Mouse (Mus musculus): ENCODE data around the gene 1810024B03Rik.

Gene 1810024B03Rik

GRCm38 (mm10) chr2:127182598-127183381, 25.3 kb downstream of the 1810024B03Rik start:
- DNase-seq (ENCODE audit: low spot score): peak; percentile 88

GRCm38 (mm10) chr2:127166261-127166660, 41.8 kb downstream of the 1810024B03Rik start:
- DNase-seq (ENCODE audit: low spot score): peak; percentile 81

- no peak for DNase-seq (ENCODE audit: low spot score)
Observed at GRCm38 (mm10) chr2:127165675-127166074, 42.4 kb downstream of the 1810024B03Rik start.

GRCm38 (mm10) chr2:127145699-127146098, 62.4 kb downstream of the 1810024B03Rik start:
- DNase-seq (ENCODE audit: low spot score): no peak

GRCm38 (mm10) chr2:127143158-127144063, 64.7 kb downstream of the 1810024B03Rik start, which contains the start of gene Itpripl1:
TSS of gene Itpripl1 (minus strand) at chr2:127143442.
- DNase-seq (ENCODE audit: low spot score): peak; percentile 70

- DNase-seq (ENCODE audit: low spot score): no peak
Observed at GRCm38 (mm10) chr2:127142577-127143157, 65.4 kb downstream of the 1810024B03Rik start.

- no peak for DNase-seq (ENCODE audit: low spot score)
Observed at GRCm38 (mm10) chr2:127142031-127142430, 66.0 kb downstream of the 1810024B03Rik start.

- no peak for DNase-seq (ENCODE audit: low spot score)
Observed at GRCm38 (mm10) chr2:127140011-127140410, 68.1 kb downstream of the 1810024B03Rik start.

- no peak for DNase-seq (ENCODE audit: low spot score)
Observed at GRCm38 (mm10) chr2:127139605-127140004, 68.5 kb downstream of the 1810024B03Rik start.

GRCm38 (mm10) chr2:127139094-127139493, 69.0 kb downstream of the 1810024B03Rik start:
- no peak for DNase-seq (ENCODE audit: low spot score)

GRCm38 (mm10) chr2:127138449-127138848, 69.6 kb downstream of the 1810024B03Rik start:
- no peak for DNase-seq (ENCODE audit: low spot score)

GRCm38 (mm10) chr2:127137838-127138420, 70.2 kb downstream of the 1810024B03Rik start:
- no peak for DNase-seq (ENCODE audit: low spot score)

GRCm38 (mm10) chr2:127136979-127137378, 71.1 kb downstream of the 1810024B03Rik start:
- DNase-seq (ENCODE audit: low spot score): peak; percentile 65

Data from retina, embryonic 14.5 days (tissue).